Mouse (Mus musculus): ENCODE data around the gene Lmo1. TPM values are rescaled to one million over a fixed set of nuclear protein-coding genes. Genes with fewer than 3 reads are reported as not detected.

The Lmo1 gene
- polyA plus RNA-seq (2012; rRNA removed) = 8.5 and 9.6 TPM in 2 replicates

DNA sequence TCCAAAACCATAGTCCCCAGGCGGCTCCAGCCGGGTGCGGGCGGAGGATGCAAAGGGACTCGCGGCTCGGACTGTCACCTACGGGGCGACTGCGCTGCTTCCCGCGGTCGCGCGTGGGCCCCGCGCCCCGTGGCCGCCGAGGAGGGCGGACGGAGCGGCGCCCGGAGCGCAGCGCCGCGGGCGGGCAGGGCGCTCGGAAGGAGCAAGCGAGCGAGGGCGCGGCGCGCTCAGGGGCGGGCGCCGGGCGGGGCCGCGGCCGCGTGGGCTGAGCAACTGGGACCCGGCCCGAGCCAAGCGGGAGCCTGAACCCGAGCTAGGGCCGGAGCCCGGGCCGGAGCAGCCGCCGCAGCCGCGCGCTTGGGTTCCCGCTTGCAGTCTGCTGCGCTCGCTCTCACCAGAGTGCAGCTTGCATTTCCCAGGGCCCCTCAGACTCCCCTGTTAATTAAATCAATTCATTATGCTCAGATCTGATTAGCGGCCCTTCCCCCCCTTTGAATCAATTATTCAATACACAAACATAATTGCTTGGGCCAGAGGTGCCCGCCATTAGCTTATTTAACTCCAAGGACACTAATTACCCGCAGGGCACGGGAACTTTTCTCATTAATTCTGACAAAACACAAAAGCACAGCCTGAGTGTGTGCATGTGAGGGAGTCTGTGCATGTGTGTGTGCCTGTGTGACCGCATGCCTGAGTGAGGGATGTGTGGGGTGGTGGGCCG is at the start of gene Lmo1:
TSS of gene Lmo1 (minus strand) at position 259 of the 721 bp plus-strand sequence.
- no peaks in the 10 kb centered on the region for H3K36me3 ChIP-seq (ENCODE audit: control insufficient read depth, insufficient read depth, low read length)
- H3K4me3 ChIP-seq (ENCODE audit: insufficient read depth, low read depth, low read length) = peak within 1 kb of the TSS; percentile 64
- WGBS = 1% methylated on average over 67 of the region's 67 CpGs
- DNase-seq = peak; percentile 37
- no peaks in the 10 kb centered on the region for H3K27me3 ChIP-seq (replicated peaks; ENCODE audit: control insufficient read depth, insufficient read depth, low read length)
- H3K4me1 ChIP-seq (ENCODE audit: control insufficient read depth, insufficient read depth, low read length) = no peaks in the 10 kb centered on the region
- TF ChIP-seq CTCF (conservative IDR thresholded peaks at IDR 0.05; ENCODE audit: insufficient read depth, insufficient read length, low read depth, low read length) = no peak
- TF ChIP-seq POLR2A (IDR thresholded peaks at IDR 0.05; ENCODE audit: low read depth, low read length) = no peak
- no peak within 1 kb of the TSS for H3K27ac ChIP-seq (ENCODE audit: insufficient read depth, low read depth, low read length)

GRCm38 (mm10) chr7:109221716-109222110 is 46.7 kb upstream of the Lmo1 start:
- DNase-seq = no peak
- Histone ChIP-seq H3K27ac (ENCODE audit: insufficient read depth, low read depth, low read length) (no peak overlapping the region), H3K4me3 (ENCODE audit: insufficient read depth, low read depth, low read length) (no peak overlapping the region), H3K4me1 (ENCODE audit: control insufficient read depth, insufficient read depth, low read length) (no peaks in the 10 kb centered on the region), H3K27me3 (replicated peaks; ENCODE audit: control insufficient read depth, insufficient read depth, low read length) (no peaks in the 10 kb centered on the region), H3K36me3 (ENCODE audit: control insufficient read depth, insufficient read depth, low read length) (no peaks in the 10 kb centered on the region)
- no peak for TF ChIP-seq CTCF (conservative IDR thresholded peaks at IDR 0.05; ENCODE audit: insufficient read depth, insufficient read length, low read depth, low read length)
- TF ChIP-seq POLR2A (IDR thresholded peaks at IDR 0.05; ENCODE audit: low read depth, low read length) = no peak
- whole genome bisulfite sequencing = 55% methylated on average over 15 of the region's 15 CpGs

DNA sequence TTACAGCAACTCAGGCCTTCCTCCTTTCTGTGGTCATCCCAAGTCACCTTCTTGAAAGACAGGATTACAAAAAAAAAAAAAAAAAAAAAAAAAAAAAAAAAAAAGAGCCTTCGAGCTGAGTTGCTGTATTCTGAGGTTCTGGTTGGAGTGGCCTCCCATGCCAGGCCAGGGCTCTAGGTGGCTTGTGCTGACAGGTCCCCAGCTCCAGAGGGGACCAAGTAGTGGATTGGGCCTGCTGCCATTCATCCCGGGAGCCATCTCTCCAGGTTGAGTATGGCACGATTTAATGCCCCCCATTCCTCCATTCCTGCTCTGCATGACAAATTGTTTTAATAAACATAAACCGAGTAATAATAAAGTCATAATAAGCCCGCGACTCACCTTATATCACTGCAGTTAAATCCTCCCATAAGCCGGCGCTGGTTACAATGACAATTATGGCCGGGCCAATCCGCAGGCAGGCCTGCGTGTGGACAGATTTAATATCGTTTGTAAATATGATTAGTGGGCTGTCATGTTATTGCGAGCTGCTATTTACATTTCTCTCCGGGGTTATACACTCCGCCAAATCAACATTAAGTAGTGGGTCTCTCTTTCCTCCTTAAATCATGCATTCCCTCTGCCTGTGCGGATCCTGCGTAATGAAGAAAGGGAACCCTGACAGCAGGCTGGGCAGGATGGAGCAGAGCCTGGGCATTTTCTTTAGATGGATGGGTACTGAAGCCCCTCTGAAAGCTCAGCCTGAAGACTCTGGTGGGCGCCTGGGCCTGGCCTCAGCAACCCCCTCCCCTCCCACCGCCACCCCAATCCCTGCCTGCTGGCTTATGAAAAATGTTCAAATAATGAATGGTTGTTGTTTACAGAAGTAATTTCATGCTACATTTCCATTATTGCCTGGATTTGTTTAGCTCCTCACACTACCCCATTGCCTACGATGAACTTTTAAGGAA is 46.0 kb upstream of the Lmo1 start:
- DNase-seq = no peak
- Histone ChIP-seq H3K27me3 (replicated peaks; ENCODE audit: control insufficient read depth, insufficient read depth, low read length) (no peaks in the 10 kb centered on the region), H3K4me3 (ENCODE audit: insufficient read depth, low read depth, low read length) (no peak overlapping the region), H3K4me1 (ENCODE audit: control insufficient read depth, insufficient read depth, low read length) (no peaks in the 10 kb centered on the region), H3K36me3 (ENCODE audit: control insufficient read depth, insufficient read depth, low read length) (no peaks in the 10 kb centered on the region), H3K27ac (ENCODE audit: insufficient read depth, low read depth, low read length) (no peak overlapping the region)
- WGBS = 83% methylated on average over 20 of the region's 20 CpGs
- no peak for TF ChIP-seq CTCF (conservative IDR thresholded peaks at IDR 0.05; ENCODE audit: insufficient read depth, insufficient read length, low read depth, low read length)
- TF ChIP-seq POLR2A (IDR thresholded peaks at IDR 0.05; ENCODE audit: low read depth, low read length) = no peak

- WGBS = 80% methylated on average over 4 of the region's 4 CpGs
- Histone ChIP-seq H3K27me3 (replicated peaks; ENCODE audit: control insufficient read depth, insufficient read depth, low read length) (no peaks in the 10 kb centered on the region), H3K27ac (ENCODE audit: insufficient read depth, low read depth, low read length) (no peak overlapping the region), H3K4me3 (ENCODE audit: insufficient read depth, low read depth, low read length) (no peak overlapping the region), H3K4me1 (ENCODE audit: control insufficient read depth, insufficient read depth, low read length) (no peaks in the 10 kb centered on the region), H3K36me3 (ENCODE audit: control insufficient read depth, insufficient read depth, low read length) (no peaks in the 10 kb centered on the region)
- TF ChIP-seq CTCF (conservative IDR thresholded peaks at IDR 0.05; ENCODE audit: insufficient read depth, insufficient read length, low read depth, low read length) (no peak), POLR2A (IDR thresholded peaks at IDR 0.05; ENCODE audit: low read depth, low read length) (no peak)
- no peak for DNase-seq
These were observed 45.0 kb upstream of the Lmo1 start for GRCm38 (mm10) chr7:109220026-109220425.

- H3K27ac ChIP-seq (ENCODE audit: insufficient read depth, low read depth, low read length) = no peak overlapping the region
- no peak for DNase-seq
- TF ChIP-seq CTCF (conservative IDR thresholded peaks at IDR 0.05; ENCODE audit: insufficient read depth, insufficient read length, low read depth, low read length) = no peak
- TF ChIP-seq POLR2A (IDR thresholded peaks at IDR 0.05; ENCODE audit: low read depth, low read length) = no peak
- no peak overlapping the region for H3K4me3 ChIP-seq (ENCODE audit: insufficient read depth, low read depth, low read length)
- no peaks in the 10 kb centered on the region for H3K36me3 ChIP-seq (ENCODE audit: control insufficient read depth, insufficient read depth, low read length)
- no peaks in the 10 kb centered on the region for H3K4me1 ChIP-seq (ENCODE audit: control insufficient read depth, insufficient read depth, low read length)
- WGBS = 44% methylated on average over 5 of the region's 5 CpGs
- H3K27me3 ChIP-seq (replicated peaks; ENCODE audit: control insufficient read depth, insufficient read depth, low read length) = no peaks in the 10 kb centered on the region
These were observed 43.9 kb upstream of the Lmo1 start for GRCm38 (mm10) chr7:109218977-109219271.

GRCm38 (mm10) chr7:109218130-109218976 is 43.3 kb upstream of the Lmo1 start:
- no peak for TF ChIP-seq POLR2A (IDR thresholded peaks at IDR 0.05; ENCODE audit: low read depth, low read length)
- peak; percentile 76 for TF ChIP-seq CTCF (conservative IDR thresholded peaks at IDR 0.05; ENCODE audit: insufficient read depth, insufficient read length, low read depth, low read length)
- no peaks in the 10 kb centered on the region for H3K27me3 ChIP-seq (replicated peaks; ENCODE audit: control insufficient read depth, insufficient read depth, low read length)
- H3K4me3 ChIP-seq (ENCODE audit: insufficient read depth, low read depth, low read length) = no peak overlapping the region
- 91% methylated on average over 2 of the region's 2 CpGs for WGBS
- no peaks in the 10 kb centered on the region for H3K36me3 ChIP-seq (ENCODE audit: control insufficient read depth, insufficient read depth, low read length)
- H3K27ac ChIP-seq (ENCODE audit: insufficient read depth, low read depth, low read length) = no peak overlapping the region
- H3K4me1 ChIP-seq (ENCODE audit: control insufficient read depth, insufficient read depth, low read length) = no peaks in the 10 kb centered on the region
- peak; percentile 72 for DNase-seq

All from kidney, adult 2 months (tissue).